Mouse (Mus musculus) thymus, adult 2 months (tissue): ENCODE measurements around the gene Utf1.

Source experiments
- CTCF ChIP-seq: fragments of 200-500 bp; IDR thresholded peaks from 2 replicates; pipeline ENCODE4 v1.5.1; 2012; ENCODE audit warnings: mild to moderate bottlenecking, control low read depth, low read length, moderate library complexity, borderline replicate concordance; ENCODE audit not compliant: control insufficient read depth, poor library complexity, insufficient read depth; ENCODE audit errors: extremely low read depth
- POLR2A ChIP-seq: fragments of 200-500 bp; IDR thresholded peaks from 2 replicates; pipeline ENCODE4 v1.6.1; 2012; ENCODE audit warnings: mild to moderate bottlenecking, low read length, control low read depth, moderate library complexity; ENCODE audit not compliant: control insufficient read depth, poor library complexity, insufficient read depth; ENCODE audit errors: extremely low read depth

- TF ChIP-seq POLR2A (no peak), CTCF (no peak)
Observed at GRCm38 (mm10) chr7:139978278-139978892, 34.8 kb downstream of the Utf1 start, which contains the start of gene 6430531B16Rik.
